Mouse (Mus musculus) lung, embryonic 15.5 days (tissue): ENCODE results near the gene D10Jhu81e. TPM values are rescaled to one million over a fixed set of nuclear protein-coding genes. Genes with fewer than 3 reads are reported as not detected.
A peak's percentile ranks its signal among the peaks of the same experiment; 100 is the strongest.

Experiments
- ATAC-seq: fragments of 200-750 bp; cut with Nextera tagmentation; 2 replicates; pipeline ENCODE4 v1.8.0; 2017; ENCODE audit warnings: moderate number of reproducible peaks, borderline replicate concordance; ENCODE audit not compliant: low FRiP score, low TSS enrichment; ENCODE audit errors: extremely low read depth
- H3K27ac ChIP-seq: fragments of 300-500 bp; sonication (generic); 2 replicates; pipeline ENCODE4 v1.5.1; 2015; ENCODE audit warnings: moderate library complexity, mild to moderate bottlenecking, inconsistent platforms
- H3K27me3 ChIP-seq: fragments of 300-500 bp; sonication (generic); 2 replicates; pipeline ENCODE4 v1.6.1; 2015; ENCODE audit warnings: inconsistent platforms
- H3K36me3 ChIP-seq: fragments of 300-500 bp; sonication (generic); 2 replicates; pipeline ENCODE4 v1.6.1; 2015; ENCODE audit warnings: inconsistent platforms
- H3K4me1 ChIP-seq: fragments of 300-500 bp; sonication (generic); 2 replicates; pipeline ENCODE4 v1.6.1; 2015; ENCODE audit warnings: inconsistent platforms
- H3K4me2 ChIP-seq: fragments of 300-500 bp; sonication (generic); 2 replicates; pipeline ENCODE4 v1.6.1; 2015; ENCODE audit warnings: inconsistent platforms, mild to moderate bottlenecking, moderate library complexity
- H3K4me3 ChIP-seq: fragments of 300-500 bp; sonication (generic); 2 replicates; pipeline ENCODE4 v1.5.1; 2015; ENCODE audit warnings: mild to moderate bottlenecking, inconsistent platforms
- H3K9ac ChIP-seq: fragments of 300-500 bp; sonication (generic); 2 replicates; pipeline ENCODE4 v1.6.1; 2015; ENCODE audit warnings: inconsistent platforms
- H3K9me3 ChIP-seq: fragments of 300-500 bp; sonication (generic); 2 replicates; pipeline ENCODE4 v1.6.1; 2016; ENCODE audit warnings: inconsistent platforms
- WGBS: fragments of 180-500 bp; shearing (Covaris S2); methylation state at CpG from one replicate; pipeline ENCODE4 v1.1.7; 2015; 5-methylcytosine and 5-hydroxymethylcytosine counted together
- polyA plus RNA-seq: library from polyadenylated mRNA; unstranded; fragments of >200 nt; fragmentation: Nextera tagmentation; extraction: Ambion mirVana; gene quantifications from 2 replicates; pipeline ENCODE4 v1.2.1, GENCODE M21; 2015

The D10Jhu81e gene
- polyA plus RNA-seq, 1 experiment from 2014 or later = 32.8 TPM

DNA sequence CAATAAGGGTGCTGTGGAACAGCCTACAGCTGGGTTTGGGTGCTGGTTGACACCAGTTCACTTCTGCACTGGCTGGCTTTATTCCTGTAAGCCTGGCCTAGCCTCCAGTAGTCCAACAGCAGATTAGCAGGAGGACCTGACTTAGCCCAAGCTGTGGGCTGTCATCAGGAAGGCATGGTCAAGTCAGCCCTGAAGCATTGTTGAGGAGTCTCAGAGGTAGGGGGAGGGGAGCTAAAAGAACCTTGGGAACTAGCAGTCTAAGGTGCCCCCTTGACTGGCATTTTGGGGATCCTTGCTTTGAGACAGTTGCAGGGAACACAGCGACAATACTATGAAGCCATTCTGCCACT, 29.4 kb downstream of the D10Jhu81e start:
- H3K4me1 ChIP-seq = peaks cover 39% of the 10 kb centered on the region
- no peaks in the 10 kb centered on the region for H3K9me3 ChIP-seq
- no peak overlapping the region for H3K4me2 ChIP-seq
- no peak overlapping the region for H3K9ac ChIP-seq
- H3K27me3 ChIP-seq = no peaks in the 10 kb centered on the region
- 93% methylated on average over 1 of the region's 1 CpGs for WGBS
- ATAC-seq = no peak
- no peaks in the 10 kb centered on the region for H3K36me3 ChIP-seq
- H3K4me3 ChIP-seq = no peak overlapping the region
- peak overlapping the region; percentile 93 for H3K27ac ChIP-seq

DNA sequence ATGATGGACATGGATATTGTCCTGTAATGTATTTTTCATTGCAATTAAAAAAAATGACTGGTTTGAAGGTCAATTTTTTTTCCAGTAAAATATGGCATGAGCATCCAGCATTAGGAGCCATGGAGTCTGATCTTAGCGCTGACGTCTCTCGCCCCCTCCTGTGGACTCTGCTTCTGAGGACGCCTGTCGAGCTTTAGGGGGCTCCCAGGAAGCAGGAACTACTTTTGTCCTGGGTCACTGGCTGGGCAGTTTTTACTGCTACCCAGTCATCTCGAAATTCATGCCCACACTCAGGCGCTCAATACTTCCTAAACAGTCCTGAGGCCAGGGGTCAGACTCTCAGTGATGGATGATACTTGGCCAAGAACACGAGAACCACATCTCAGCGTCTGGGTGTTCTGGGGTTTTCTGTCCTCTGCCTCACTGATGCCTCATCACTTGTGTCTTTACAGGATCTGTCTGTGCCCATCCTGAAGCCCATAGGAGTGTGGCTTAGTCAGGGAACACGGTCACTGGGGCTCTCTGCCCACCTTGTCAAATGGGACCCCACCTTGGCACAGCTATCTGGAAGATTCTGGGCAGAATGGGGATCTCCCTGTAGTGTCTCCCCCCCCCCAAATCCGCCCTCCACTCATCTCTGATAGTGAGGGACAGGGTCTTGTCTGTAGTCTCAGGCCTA, 29.9 kb downstream of the D10Jhu81e start:
- Histone ChIP-seq H3K4me3 (no peak overlapping the region), H3K9ac (no peak overlapping the region), H3K4me2 (peak overlapping the region; percentile 31; the same call in 1 of the 2 replicates), H3K9me3 (no peaks in the 10 kb centered on the region), H3K36me3 (no peaks in the 10 kb centered on the region), H3K4me1 (peaks cover 44% of the 10 kb centered on the region), H3K27ac (peak overlapping the region; percentile 93), H3K27me3 (no peaks in the 10 kb centered on the region)
- ATAC-seq = no peak
- WGBS = 53% methylated on average over 11 of the region's 11 CpGs

DNA sequence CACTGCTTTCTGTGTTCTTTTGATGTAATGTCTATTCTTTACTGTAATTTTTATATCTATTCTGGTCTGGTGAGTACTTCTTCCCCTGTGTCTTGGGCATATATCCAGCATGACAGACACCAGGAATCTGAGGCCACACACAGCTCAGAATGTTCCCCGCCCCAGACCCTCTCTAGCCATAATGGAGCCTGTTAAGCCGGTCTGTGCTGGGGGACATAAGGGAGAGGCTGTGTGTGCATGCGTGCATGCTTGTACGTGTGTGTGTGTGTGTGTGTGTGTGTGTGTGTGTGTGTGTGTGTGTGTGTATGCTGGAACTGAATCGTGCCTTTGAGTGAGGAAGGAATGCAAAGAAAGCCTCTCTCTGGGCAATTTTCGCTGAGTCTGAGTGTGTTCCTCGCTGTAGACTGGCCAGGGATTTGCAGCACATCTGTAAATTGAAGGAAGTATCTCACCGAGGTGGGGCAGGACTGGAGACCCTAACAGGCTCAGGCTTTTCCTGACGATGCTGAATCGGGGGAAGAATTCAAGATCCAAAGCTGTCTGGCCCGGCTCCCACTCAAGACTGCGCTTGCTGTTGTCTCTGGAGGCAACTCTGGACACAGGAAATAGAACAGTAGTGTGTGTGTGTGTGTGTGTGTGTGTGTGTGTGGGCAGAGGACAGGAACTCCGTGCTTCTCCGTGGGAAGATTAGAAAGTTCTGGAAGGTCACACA, 30.6 kb downstream of the D10Jhu81e start:
- H3K9me3 ChIP-seq = no peaks in the 10 kb centered on the region
- peak overlapping the region; percentile 31; the same call in 1 of the 2 replicates for H3K4me2 ChIP-seq
- ATAC-seq = peak; percentile 84
- H3K27me3 ChIP-seq = no peaks in the 10 kb centered on the region
- H3K36me3 ChIP-seq = no peaks in the 10 kb centered on the region
- WGBS = 17% methylated on average over 14 of the region's 14 CpGs
- H3K4me3 ChIP-seq = no peak overlapping the region
- no peak overlapping the region for H3K9ac ChIP-seq
- peaks cover 48% of the 10 kb centered on the region for H3K4me1 ChIP-seq
- H3K27ac ChIP-seq = peak overlapping the region; percentile 93

DNA sequence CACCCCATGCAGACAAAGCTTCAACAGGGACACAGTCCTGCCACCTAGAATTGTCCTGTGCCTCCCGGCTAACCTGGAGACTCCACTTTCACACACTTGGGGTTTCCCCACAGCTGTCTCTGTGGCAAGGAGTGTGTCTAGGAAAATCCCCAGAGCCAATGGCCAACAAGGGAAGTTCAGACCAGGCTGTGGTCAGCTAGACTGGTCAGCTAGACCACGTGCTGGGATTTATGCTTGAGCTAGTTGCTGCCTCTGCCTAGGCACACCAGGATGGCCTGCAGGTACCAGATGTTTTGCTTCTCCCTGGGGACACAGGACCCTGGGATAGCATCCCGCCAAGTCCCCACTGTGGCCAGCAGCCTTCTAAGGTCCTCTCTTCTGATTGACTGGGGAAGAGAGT, 32.4 kb downstream of the D10Jhu81e start:
- H3K4me3 ChIP-seq = no peak overlapping the region
- 91% methylated on average over 3 of the region's 3 CpGs for WGBS
- no peaks in the 10 kb centered on the region for H3K36me3 ChIP-seq
- ATAC-seq = no peak
- H3K4me1 ChIP-seq = peaks cover 48% of the 10 kb centered on the region
- no peak overlapping the region for H3K4me2 ChIP-seq
- no peak overlapping the region for H3K9ac ChIP-seq
- no peak overlapping the region for H3K27ac ChIP-seq
- H3K9me3 ChIP-seq = no peaks in the 10 kb centered on the region
- no peaks in the 10 kb centered on the region for H3K27me3 ChIP-seq

DNA sequence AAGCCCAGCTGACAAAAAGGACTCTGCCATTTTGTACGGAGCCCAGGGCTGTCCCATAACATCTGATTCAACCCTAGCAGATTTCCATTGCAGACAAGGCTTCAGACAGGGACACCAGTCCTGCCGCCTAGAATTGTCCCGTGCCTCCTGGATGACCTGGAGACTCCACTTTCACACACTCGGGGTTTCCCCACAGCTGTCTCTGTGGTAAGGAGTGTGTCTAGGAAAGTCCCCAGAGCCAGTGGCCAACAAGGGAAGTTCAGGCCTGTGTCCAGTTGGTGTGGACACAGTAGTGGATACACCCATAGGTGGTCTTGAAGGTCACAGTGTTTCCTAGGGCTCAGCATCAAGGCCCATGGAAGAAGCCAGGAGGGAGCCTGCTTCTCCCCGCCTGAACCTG, 33.6 kb downstream of the D10Jhu81e start:
- Histone ChIP-seq H3K27me3 (no peaks in the 10 kb centered on the region), H3K9me3 (no peaks in the 10 kb centered on the region), H3K4me2 (no peak overlapping the region), H3K4me1 (peaks cover 48% of the 10 kb centered on the region), H3K27ac (no peak overlapping the region), H3K9ac (no peak overlapping the region), H3K36me3 (no peaks in the 10 kb centered on the region), H3K4me3 (no peak overlapping the region)
- WGBS = 69% methylated on average over 5 of the region's 5 CpGs
- no peak for ATAC-seq

GRCm38 (mm10) chr10:78134975-78135798, 34.4 kb downstream of the D10Jhu81e start:
- 7% methylated on average over 14 of the region's 14 CpGs for WGBS
- peak overlapping the region; percentile 41 for H3K4me2 ChIP-seq
- H3K27me3 ChIP-seq = no peaks in the 10 kb centered on the region
- peaks cover 42% of the 10 kb centered on the region for H3K4me1 ChIP-seq
- H3K27ac ChIP-seq = peak overlapping the region; percentile 17; the same call in 1 of the 2 replicates
- no peak overlapping the region; the same call in 1 of the 2 replicates for H3K9ac ChIP-seq
- H3K36me3 ChIP-seq = no peaks in the 10 kb centered on the region
- ATAC-seq = 0 out of 2 replicates have a peak, but pooled peaks have one; percentile 9
- H3K4me3 ChIP-seq = no peak overlapping the region
- H3K9me3 ChIP-seq = no peaks in the 10 kb centered on the region

- Histone ChIP-seq H3K9me3 (no peaks in the 10 kb centered on the region), H3K36me3 (no peaks in the 10 kb centered on the region), H3K4me3 (no peak overlapping the region), H3K27me3 (no peaks in the 10 kb centered on the region), H3K4me1 (peaks cover 36% of the 10 kb centered on the region), H3K4me2 (no peak overlapping the region), H3K27ac (peak overlapping the region; percentile 17; the same call in 1 of the 2 replicates), H3K9ac (no peak overlapping the region)
- ATAC-seq = no peak
- WGBS = 55% methylated on average over 4 of the region's 4 CpGs
These were observed 35.2 kb downstream of the D10Jhu81e start for GRCm38 (mm10) chr10:78134400-78134799.

DNA sequence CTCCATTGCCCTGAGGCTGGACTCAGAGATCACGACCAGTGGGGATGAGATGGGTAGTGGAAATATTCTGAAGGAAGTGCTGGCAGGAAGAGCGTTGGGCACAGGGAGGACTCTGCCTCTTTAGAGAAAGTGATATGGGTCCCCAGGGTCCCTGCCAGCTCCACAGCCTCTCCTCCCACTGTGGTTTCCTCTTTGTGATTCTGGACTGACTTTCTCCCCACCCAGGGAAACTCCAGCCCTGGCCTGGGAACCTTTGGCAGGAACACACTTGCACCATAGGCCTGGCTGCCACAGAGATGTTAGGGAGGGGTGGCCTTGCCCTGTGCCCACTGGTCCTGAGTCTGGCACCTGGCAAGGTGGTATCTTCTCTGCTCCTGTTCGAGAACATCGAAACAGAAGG, 39.6 kb downstream of the D10Jhu81e start:
- no peaks in the 10 kb centered on the region for H3K36me3 ChIP-seq
- H3K4me2 ChIP-seq = no peak overlapping the region
- WGBS = 80% methylated on average over 4 of the region's 4 CpGs
- no peaks in the 10 kb centered on the region for H3K27me3 ChIP-seq
- peaks cover 12% of the 10 kb centered on the region for H3K4me1 ChIP-seq
- no peaks in the 10 kb centered on the region for H3K9me3 ChIP-seq
- no peak overlapping the region for H3K4me3 ChIP-seq
- H3K27ac ChIP-seq = no peak overlapping the region
- ATAC-seq = peak; percentile 21; the same call in 1 of the 2 replicates
- no peak overlapping the region for H3K9ac ChIP-seq

DNA sequence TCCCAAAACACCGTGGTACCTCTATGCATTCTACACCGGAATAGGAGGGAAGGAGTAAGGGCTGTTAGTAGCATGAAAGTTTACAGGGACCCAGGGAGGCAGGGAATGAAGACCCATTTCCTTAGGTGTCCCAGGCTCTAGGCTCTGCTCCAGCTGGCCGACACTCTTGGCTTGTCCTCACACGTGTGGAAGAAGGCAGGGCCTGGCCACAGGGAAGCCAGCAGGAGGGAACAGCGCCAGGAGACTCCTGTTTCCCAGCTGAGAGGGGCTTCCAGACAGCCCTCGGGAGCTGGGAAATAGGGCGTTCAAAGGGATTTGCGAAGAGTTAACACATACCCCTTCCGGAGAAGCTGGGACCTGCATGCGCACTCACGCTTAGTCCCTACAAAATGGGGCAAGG, 40.2 kb downstream of the D10Jhu81e start:
- 30% methylated on average over 11 of the region's 11 CpGs for WGBS
- no peak overlapping the region for H3K4me3 ChIP-seq
- H3K9me3 ChIP-seq = no peaks in the 10 kb centered on the region
- no peak overlapping the region for H3K9ac ChIP-seq
- no peak overlapping the region for H3K4me2 ChIP-seq
- H3K36me3 ChIP-seq = no peaks in the 10 kb centered on the region
- peaks cover 6% of the 10 kb centered on the region; the same call in 1 of the 2 replicates for H3K4me1 ChIP-seq
- H3K27ac ChIP-seq = no peak overlapping the region
- peak; percentile 58; the same call in 1 of the 2 replicates for ATAC-seq
- H3K27me3 ChIP-seq = no peaks in the 10 kb centered on the region

- Histone ChIP-seq H3K9ac (no peak overlapping the region), H3K27ac (no peak overlapping the region), H3K4me3 (no peak overlapping the region), H3K4me2 (no peak overlapping the region), H3K27me3 (no peaks in the 10 kb centered on the region), H3K4me1 (peaks cover 6% of the 10 kb centered on the region; the same call in 1 of the 2 replicates), H3K9me3 (no peaks in the 10 kb centered on the region), H3K36me3 (no peaks in the 10 kb centered on the region)
- WGBS = 72% methylated on average over 2 of the region's 2 CpGs
- ATAC-seq = no peak
These were observed 40.9 kb downstream of the D10Jhu81e start for GRCm38 (mm10) chr10:78128647-78129046.

DNA sequence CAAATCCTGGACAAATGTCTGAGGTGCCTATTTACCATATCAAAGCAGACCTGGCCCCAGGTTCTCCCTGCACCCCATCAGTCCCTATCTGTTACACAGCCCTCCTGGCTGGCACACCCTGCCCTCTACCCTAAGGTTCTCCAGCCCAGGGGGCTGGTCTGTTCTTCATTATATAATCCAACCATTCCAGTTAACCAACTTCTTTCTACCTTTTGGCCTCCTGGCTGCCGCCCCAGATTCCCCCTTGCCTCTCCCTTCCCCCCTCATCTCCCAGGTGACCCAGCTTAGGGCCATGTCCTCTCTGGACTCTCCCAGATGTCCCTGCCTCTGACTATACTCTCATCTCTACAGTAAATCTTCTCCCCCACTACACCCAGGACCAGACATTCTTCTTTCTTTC, 41.7 kb downstream of the D10Jhu81e start:
- Histone ChIP-seq H3K36me3 (no peaks in the 10 kb centered on the region), H3K9me3 (no peaks in the 10 kb centered on the region), H3K4me1 (peaks cover 6% of the 10 kb centered on the region; the same call in 1 of the 2 replicates), H3K9ac (no peak overlapping the region), H3K27me3 (no peaks in the 10 kb centered on the region), H3K27ac (no peak overlapping the region), H3K4me3 (no peak overlapping the region), H3K4me2 (no peak overlapping the region)
- no peak; the same call in 1 of the 2 replicates for ATAC-seq
- 38% methylated on average over 1 of the region's 1 CpGs for WGBS
